Mouse (Mus musculus): ENCODE results near the gene Frmd5.

Frmd5 gene

DNA sequence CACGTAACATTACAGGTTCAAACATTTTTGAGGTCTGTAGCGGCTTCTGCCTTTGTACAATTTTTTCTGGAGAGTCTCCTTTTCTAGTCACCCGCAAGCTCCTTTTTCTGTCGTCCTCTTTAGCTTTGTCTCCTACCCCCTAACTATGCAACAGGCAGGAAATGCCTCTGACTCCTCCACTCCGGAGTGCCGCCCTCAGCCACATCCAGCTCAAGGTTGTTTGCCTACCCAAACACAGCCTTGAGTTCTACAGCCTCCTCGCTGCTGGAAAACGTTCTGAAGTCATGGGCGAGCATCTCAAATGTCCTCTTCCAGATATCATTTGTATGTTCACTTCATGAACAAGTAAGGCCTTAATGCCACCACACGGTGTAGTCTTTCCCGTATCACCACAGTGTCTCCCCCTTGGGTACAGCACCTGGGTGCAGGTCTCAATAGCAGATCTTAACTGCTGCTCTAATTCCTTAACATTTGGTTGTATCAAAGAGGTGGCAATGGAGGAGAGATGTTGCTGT, 45.5 kb downstream of the Frmd5 start:
- DNase-seq (ENCODE audit: low spot score), result no peak

DNA sequence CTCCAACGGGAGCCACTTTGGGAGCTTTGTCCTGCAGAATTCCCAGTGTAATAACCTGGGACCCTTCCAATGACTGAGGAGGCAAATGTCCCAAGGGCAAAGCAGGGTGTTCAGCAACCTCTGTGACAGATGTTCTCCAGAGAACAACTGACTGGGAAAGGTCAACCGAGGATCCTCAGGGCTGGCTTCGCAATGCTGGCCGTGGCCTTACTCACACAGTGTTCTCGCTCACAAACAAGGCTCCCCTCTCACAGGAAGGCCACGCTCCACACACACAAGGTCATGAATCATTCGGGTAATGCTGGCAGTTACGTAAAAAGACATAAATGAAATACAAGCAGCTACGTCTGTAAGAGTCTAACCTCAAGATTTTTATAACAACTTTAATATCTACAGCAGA, 46.2 kb downstream of the Frmd5 start:
- DNase-seq (ENCODE audit: low spot score), result no peak

DNA sequence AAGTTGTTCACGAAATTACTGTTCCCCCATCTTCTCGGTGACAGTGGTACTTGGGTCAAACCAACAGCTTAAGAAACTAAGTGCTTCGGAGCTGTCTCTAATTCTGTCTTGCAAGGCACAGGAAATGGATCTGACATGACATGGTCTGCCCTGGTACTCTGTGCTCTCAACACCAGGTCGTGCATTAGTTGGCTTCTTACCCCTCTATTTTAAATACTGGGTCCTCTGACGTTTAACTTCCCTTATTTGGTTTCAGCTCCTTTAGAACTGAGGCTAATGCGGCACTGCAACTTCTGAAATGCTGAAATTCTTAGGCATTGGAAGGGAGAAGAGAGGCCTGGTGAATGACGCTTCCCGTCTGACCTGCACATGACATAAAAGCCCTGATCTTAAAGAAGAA, 48.6 kb downstream of the Frmd5 start:
- no peak for DNase-seq (ENCODE audit: low spot score)

DNA sequence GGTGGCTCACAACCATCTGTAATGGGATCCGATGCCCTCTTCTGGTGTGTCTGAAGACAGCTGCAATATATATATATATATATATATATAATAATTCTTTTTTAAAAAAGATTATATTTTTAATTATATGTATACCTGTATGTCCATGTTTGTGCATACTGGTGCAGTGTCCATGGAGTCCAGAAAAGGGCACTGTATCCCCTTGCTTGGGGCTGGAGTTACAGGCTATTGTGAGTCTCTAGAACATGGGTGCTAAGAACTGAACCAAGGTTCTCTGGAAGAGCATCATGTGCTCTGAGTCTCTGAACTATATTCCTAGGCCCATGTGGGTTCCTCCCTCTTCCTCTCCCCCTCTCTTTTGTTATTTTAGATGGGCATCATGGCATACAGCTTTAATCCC, 50.6 kb downstream of the Frmd5 start:
- DNase-seq (ENCODE audit: low spot score), result no peak

DNA sequence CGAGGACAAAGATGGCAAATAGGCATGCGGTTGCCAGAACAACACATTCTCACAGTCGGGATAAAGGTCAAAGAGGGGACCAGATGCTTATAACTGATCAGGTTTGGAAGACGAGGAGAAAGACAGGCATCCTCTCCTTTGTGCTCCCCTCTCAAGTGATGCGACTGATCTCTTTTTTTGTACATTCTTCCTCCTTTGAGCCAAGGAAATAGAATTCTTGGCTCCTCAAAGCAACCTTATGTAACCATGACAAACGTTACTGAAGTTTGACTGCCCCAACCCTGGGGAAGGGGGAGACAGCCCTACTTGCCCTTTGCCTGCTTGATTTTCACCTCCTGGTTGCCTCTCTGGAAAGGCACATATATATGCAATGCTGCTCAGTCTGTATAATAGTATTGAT, 51.8 kb downstream of the Frmd5 start:
- no peak for DNase-seq (ENCODE audit: low spot score)

DNA sequence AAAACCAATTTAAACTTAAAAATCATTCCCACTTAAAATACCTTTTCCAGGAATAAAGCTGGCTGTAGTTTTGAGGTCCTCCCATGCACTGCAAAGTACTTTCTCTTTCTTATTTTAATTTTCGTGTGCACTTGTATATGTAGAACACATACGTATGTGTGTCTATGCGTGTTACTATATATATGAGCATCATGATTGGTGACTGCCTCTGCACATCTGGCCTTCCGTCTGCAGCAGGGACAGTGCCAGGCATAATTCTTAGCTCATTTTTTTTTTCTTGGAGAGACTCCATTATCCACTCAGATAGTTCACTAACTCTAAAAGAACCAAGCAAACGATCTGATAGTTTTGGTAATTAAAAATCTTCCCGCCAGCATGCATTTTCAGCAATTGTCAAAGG, 56.8 kb downstream of the Frmd5 start:
- no peak for DNase-seq (ENCODE audit: low spot score)

DNA sequence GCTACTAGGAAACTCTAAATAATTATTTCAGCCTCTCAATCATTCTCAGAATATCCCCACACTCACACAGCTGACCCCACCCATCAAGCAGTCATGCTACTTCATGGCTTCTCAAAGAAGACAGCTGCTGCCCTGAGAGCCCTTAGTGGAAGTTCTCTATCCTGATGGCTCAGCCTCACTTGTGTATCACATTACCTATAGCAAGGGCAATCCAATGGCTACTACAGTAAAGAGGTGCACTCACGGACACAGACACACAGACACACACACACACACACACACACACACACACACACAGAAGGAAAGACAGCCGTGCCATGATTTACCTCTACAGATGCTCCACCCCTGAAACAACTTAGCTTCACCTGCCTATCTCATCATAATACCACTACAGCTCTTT, 65.7 kb downstream of the Frmd5 start:
- no peak for DNase-seq (ENCODE audit: low spot score)

DNA sequence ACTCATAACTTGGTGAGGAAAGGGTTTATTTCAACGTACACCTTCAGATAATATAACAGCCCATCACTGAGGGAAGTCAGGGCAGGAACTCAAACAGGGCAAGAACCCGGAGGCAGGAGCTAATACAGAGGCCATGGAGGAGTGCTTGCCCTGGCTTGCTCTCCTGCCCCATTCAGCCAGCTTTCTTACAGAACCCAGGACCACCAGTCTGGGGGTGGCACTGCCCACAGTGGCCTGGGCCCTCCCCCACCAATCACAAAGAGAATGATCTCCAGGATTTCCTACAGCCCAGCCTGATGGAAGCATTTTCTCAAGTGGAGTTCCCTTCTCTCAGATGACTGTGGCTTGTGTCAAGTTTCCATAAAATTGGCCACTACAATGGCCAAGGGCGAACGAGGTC, 67.5 kb downstream of the Frmd5 start:
- DNase-seq (ENCODE audit: low spot score), result no peak

DNA sequence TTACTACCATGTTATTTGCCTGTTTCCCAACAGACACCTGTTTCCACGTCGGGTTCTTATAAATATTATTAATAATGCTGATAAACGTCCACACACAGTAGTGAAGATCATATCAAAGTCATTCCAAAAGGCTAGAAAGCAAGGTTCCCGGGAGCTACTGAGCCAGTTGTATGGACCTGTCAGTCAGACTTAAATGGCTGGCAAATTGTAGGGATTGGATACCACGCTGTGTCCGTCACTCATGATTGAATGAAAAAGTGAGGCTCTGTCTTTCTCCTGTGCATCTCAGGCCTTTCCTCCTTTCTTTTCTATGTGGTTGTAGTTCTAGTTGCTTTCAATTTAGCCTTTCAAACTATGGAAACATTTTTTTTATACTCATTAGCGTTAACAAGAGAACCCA, 73.5 kb downstream of the Frmd5 start:
- no peak for DNase-seq (ENCODE audit: low spot score)

DNA sequence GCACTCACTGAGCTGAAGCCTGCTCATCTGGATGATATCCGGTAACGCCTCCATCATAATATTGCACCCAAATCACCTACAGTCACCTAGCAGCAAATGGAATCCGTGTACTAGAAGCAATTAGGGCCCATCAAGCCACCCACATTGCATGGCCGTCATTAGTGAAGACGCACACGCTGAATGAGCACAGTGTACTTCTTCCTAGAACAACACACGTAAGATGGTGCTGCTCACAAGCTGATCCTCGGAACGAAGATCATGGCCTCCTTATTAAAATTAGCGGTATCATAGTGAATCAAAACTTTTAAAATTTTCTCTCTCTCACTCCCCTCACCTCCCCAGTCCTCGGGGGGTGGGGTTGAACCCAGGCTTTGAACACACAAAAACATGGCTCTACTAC, 76.4 kb downstream of the Frmd5 start:
- no peak for DNase-seq (ENCODE audit: low spot score)

DNA sequence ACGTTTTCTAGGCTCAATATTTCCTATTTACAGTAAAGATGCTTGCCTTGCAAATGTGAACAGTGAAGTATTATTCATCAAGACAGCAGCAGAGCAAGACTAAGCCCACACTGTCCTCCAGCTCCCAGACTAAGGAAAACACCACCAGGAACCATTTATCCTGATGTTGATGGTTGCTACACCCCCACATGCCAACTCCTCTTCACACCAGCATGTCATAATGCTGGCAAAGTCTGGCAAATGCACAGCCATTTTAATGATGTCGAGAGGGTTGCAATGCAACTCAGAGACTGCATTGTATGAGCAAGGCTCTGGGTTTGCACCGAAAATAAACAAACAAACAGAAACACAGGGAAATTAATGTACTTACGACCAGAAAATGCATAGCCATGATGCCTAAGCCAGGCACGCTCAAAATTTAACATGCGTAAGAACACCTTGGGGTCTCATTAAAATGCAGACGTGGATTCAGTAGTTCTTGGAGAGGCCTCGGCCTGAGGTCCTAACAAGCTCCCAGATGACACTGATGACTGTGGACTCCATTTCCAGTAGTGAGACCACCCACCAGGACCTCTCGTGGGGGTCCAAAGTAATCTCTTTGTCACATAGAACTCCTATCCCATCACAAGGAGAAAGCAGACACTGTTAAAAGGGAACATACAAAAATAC, 77.8 kb downstream of the Frmd5 start:
- DNase-seq (ENCODE audit: low spot score), result no peak

DNA sequence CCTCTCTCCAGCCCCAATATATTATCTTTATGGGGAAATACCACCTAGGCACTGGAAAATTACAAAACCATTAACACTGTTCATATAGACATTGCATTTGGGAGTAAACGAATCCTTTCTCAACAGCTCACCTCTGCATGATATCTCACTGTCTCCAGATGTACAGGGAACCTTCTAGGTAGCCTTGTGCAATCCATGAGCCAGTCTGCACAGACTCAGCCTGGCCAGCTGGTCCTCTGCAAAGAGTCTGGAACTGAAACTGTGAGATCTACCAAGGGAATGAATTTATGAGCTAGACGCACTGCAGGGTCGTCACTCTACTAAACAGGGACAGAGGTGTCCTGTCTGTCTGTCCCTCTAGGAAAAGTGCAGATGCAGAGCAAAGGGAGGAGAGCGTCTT, 82.0 kb downstream of the Frmd5 start:
- DNase-seq (ENCODE audit: low spot score), result no peak

DNA sequence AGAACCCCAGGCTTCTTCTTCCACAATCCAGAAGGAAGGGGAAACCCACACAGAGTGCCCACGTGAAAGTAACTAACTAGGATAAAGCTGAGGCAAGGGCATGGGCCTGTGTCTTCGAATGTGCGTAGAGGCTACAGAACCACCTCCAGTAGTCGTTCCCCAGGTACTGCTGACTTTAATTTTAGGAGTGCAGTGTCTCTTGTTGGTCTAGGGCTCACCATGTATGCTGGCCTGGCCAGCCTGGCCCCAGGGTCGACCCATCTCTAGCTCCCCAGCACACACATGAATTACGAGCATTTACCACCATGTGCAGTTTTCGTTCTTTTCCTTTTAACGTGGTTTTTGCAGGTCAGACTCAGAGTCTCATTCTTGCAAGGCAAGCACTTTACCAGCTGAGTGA, 83.1 kb downstream of the Frmd5 start:
- no peak for DNase-seq (ENCODE audit: low spot score)

DNA sequence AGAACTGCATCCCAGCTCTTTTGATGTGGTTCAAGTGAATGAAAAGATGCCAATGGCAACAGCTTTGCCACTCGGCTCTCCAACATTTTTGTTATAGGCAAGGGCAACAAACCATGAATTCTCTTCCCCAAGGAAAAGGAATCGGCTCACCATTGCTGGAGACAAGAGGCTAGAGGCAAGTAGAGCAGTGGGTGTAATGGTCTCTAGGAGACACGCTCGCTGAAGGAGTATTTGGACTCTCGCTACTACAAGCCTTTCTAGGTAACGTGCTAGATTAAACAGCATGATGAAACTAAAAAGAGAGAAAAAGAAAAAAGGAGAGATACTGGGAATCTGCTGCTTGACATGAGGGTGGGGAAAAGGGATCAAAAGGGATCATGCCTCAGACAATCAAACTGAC, 87.9 kb downstream of the Frmd5 start:
- no peak for DNase-seq (ENCODE audit: low spot score)

DNA sequence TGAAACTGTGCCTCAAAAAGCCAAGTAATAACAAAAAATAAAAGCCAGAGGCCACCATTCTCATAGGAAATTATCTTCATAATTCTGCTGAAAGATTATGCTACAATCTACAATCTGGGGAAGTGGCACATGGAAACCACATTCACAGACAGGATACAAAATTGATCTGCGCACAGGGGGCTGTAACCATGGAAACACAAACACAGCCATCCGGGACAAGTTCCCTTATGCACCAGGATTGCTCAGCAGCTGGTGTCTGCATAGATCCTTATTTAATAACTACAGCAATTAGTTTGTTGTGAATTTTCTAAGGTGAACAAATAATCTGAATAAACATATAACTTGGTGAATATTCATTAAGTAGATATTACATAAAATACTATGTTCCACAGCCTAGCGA, 89.8 kb downstream of the Frmd5 start:
- DNase-seq (ENCODE audit: low spot score), result no peak

DNA sequence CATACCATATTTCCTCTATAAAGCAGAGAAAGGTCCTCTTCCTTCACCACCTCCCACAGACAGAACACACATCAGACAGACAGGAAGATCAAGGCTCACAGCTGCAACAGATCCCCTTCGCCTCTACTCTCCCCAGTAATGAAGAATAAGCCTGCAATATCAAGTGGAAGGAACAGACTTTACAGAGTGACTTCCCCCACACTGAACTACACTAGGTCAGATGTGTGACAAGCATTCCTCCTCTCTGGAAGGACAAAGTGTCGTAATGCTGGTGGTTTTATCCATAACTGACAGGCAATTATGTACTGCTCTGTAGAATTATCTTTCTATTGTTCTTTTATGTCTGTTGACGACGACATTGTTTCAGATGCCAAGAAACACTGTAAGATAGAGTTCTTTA, 93.3 kb downstream of the Frmd5 start:
- DNase-seq (ENCODE audit: low spot score), result no peak

DNA sequence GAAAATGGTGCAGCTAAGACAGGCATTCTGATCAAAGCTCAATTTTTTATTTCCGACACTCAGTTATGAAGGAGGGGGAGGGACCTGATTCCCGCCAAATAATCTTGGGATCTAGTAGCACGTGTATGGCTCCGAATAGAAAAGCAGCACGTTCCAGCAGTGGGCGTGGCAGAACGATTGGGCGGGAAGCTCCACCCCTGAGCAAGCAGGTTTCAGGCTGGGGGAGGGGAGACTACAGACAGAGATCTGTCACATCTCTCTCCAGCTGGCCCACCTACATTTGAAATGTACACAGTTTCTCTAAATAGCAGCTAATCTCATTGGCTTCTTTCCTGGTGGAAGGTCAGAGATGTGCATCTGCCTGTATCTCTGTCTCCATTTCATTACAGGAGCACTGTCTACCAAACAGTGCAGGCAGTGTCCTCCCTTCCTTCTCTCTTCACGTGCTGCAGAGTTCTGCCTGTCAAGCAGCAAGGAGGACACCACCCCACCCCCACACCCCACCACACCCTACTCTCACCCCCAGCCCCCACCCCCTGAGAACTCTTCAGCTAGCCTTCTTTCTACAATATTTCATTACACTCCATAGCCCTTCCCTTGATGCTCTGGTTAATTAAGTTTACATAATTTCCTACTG, 95.0 kb downstream of the Frmd5 start:
- DNase-seq (ENCODE audit: low spot score), result no peak

DNA sequence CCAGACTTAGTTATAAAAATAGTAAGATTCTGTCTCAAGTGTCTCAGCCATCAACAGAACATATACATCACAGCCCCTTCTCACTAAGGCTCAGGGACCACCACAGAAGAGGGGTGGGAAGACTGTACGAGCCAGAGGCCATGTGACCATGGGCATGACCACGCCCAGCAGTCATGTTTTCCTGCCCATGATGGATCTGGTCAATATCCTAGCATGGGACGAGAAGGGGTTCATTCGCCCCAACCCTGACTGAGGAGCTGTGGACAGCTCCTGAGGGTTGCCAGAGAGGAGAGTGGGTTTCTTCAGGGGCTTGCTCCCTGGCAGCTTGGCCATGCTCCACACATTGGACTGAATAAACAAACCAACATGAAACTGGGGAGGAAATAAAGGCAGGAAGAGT, 97.8 kb downstream of the Frmd5 start:
- DNase-seq (ENCODE audit: low spot score), result no peak

DNA sequence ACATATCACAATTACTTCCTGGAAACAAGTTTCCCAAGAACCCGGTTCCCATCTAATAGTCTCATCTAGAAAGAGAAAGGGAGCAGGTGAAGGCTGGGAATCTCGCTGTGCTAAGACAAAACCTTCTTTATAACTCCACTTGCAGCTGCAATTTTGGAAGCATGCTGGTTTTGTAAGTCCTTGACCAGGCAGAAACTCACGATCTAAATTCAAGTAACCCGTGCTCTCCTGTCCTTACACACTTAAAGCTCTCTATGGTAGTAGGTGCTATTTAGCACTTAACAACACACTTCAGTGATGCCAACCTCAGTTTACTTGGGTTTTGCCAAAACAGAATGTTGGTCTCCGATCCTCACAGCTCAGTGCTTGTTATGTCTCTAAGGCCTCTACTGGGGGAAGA, 99.4 kb downstream of the Frmd5 start:
- DNase-seq (ENCODE audit: low spot score), result no peak

DNA sequence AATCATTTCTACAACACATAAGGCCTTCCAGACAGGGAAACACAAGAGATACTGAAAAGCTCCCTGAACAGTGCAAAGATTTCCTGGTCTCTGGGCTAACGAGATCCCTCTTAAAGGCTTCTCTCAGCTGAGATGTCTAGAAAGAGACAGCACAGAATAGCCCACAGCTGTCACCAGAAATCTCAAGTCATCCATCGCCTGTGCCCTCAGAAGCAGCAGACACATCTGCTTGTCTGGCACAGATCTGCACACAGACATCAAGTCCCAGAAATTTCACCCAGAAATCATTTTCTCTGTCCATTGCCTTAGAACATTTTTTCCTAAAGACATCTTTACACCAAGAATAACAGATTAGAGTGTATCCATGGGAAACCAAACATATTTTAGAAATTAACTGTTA, 101.1 kb downstream of the Frmd5 start:
- DNase-seq (ENCODE audit: low spot score), result no peak

DNA sequence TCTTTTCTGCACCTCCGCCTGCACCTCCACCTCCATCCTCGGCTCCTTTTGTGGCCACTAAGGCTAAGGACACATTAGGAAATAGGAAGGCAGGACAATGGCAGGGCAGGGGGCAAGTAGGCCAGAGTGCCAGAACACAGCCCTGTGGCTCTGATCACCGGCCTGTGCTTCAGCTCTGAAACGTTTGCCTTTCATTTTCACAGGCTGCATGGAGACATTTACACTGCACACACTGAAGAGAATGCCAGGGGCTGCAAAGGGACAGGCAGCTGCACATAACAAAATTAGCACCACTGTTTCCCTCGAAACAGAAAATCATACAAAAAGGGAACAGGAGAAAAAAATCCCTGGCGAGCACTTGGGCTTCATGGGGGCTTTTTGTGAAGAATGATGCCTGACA, 107.6 kb downstream of the Frmd5 start:
- no peak for DNase-seq (ENCODE audit: low spot score)

DNA sequence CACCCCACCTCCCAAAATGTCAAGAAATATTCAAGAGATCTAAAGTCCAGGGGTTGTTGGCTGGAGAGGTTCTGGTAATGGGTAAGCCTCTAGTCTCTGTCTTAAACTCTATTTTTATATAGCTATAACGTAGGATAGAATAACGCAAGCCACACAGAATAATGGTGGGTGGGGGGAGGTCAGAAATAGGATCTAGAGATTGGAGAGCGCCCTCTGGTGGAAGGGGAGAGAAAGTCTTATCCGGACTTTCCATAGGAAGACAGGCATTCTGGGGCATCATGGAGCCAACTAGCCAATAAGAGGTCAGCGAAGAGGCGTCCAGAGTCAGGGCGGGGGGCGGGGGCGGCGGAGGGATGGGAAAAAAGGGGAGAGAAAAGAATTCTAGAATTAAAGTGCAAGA, 111.5 kb downstream of the Frmd5 start:
- no peak for DNase-seq (ENCODE audit: low spot score)

DNA sequence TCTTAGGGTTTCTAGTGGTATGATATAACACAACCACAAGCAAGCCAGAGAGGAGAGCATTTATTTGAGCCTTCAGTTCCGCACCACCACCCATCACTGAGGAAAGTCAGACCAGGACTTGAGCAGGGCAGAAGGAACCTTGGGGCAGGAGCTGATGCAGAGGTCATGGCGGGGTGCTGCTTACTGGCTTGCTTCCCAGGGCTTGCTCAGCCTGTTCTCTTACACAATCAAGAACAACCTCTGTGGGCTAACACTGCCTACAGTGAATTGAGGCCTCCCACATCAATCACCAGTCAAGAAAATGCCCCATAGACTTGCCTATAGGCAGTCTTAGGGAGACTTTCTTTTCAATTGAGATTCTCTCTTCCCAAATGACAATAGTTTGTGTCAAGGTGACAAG, 118.8 kb downstream of the Frmd5 start:
- DNase-seq (ENCODE audit: low spot score), result no peak

DNA sequence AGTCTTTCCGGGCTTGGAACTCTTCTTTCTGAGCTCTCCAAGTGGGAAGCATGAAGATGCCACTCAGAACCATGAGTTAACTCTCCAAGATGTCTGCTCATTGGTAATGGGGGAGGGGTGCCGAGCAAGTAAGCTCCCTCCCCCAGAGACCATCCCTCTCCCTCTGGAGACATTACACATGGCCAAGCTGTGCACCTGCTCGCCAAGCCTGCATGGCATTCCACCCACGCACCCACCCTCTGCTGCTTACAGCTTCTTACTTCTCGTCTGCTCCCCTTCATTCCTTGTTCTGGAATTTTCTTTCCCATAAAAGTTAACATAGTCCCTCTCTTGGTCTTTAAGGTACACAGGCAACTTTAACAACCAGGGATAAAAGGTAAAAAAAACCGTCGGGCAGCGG, 123.3 kb downstream of the Frmd5 start:
- DNase-seq (ENCODE audit: low spot score), result no peak

Measured in testis, postnatal 10 days (tissue).